Comparison of ENCODE assay signal across 8 mouse cellular contexts in genomic region chr3:89458965-89459807, GRCm38 (mm10). TPM values are rescaled to one million over a fixed set of nuclear protein-coding genes. Genes with fewer than 3 reads are reported as not detected.
DNase-seq lines count a peak whose midpoint lies in the region; ATAC-seq and TF ChIP-seq lines count a peak whose summit lies in the region.

No protein-coding gene starts in this region.

- WGBS in forebrain, embryonic 14.5 days = under 1% methylated on average over 33 of the region's 36 CpGs
- WGBS in large intestine, adult 2 months = under 1% methylated on average over 36 of the region's 36 CpGs
- WGBS in liver, embryonic 16.5 days (ENCODE audit: insufficient replicate concordance) = 1% methylated on average over 34 of the region's 36 CpGs
- WGBS in neural tube, embryonic 12.5 days = 1% methylated on average over 36 of the region's 36 CpGs
- under 1% methylated on average over 30 of the region's 36 CpGs for WGBS in stomach, postnatal 0 days

- H3K4me2 ChIP-seq in forebrain, embryonic 14.5 days (ENCODE audit: low read length) = peak overlapping the region; percentile 68
- peak overlapping the region; percentile 93 for H3K4me2 ChIP-seq in liver, embryonic 16.5 days (ENCODE audit: low read depth, low read length)
- H3K4me2 ChIP-seq in neural tube, embryonic 12.5 days (replicated peaks) = peak overlapping the region; percentile 79
- H3K4me2 ChIP-seq in stomach, postnatal 0 days (replicated peaks; ENCODE audit: low read depth) = peak overlapping the region; percentile 52

- H3K27ac ChIP-seq in forebrain, embryonic 14.5 days (ENCODE audit: low read depth, low read length) = peak overlapping the region; percentile 85
- H3K27ac ChIP-seq in liver, embryonic 16.5 days (ENCODE audit: low read length) = peak overlapping the region; percentile 79
- H3K27ac ChIP-seq in neural tube, embryonic 12.5 days = peak overlapping the region; percentile 48; the same call in 1 of the 2 replicates
- H3K27ac ChIP-seq in stomach, postnatal 0 days (replicated peaks) = peak overlapping the region; percentile 74

- H3K36me3 ChIP-seq in forebrain, embryonic 14.5 days (ENCODE audit: control insufficient read depth, insufficient read depth, low read length) = 0 out of 2 replicates have a peak, but pooled peaks cover 4% of the 10 kb centered on the region
- no peaks in the 10 kb centered on the region for H3K36me3 ChIP-seq in liver, embryonic 16.5 days (ENCODE audit: control insufficient read depth, insufficient read depth)
- peaks cover 7% of the 10 kb centered on the region; the same call in 1 of the 2 replicates for H3K36me3 ChIP-seq in neural tube, embryonic 12.5 days
- no peaks in the 10 kb centered on the region for H3K36me3 ChIP-seq in stomach, postnatal 0 days (ENCODE audit: control insufficient read depth, insufficient read depth, low read length)

- peak overlapping the region; percentile 60 for H3K4me3 ChIP-seq in forebrain, embryonic 14.5 days (ENCODE audit: low read depth, low read length)
- H3K4me3 ChIP-seq in liver, embryonic 16.5 days (ENCODE audit: low read depth, low read length) = peak overlapping the region; percentile 78
- H3K4me3 ChIP-seq in neural tube, embryonic 12.5 days = peak overlapping the region; percentile 58
- H3K4me3 ChIP-seq in stomach, postnatal 0 days (ENCODE audit: low read depth, low read length) = peak overlapping the region; percentile 45

- peak; percentile 93 for DNase-seq in ES-CJ7 (ENCODE audit: low read depth, low spot score)
- peak; percentile 94 for DNase-seq in forebrain, embryonic 14.5 days (ENCODE audit: low spot score)
- DNase-seq in heart, postnatal 14 days = peak; percentile 91 to 94
- peak; percentile 80 for DNase-seq in large intestine, adult 2 months (ENCODE audit: low read depth, low spot score)
- peak; percentile 95 for DNase-seq in stomach, postnatal 0 days (ENCODE audit: low spot score)

- intact Hi-C loops in heart, postnatal 14 days (cut with DNase I) = loop anchor here (5.0 kb wide), 1 partner anchor 228 kb away; no protein-coding TSS in a partner anchor

- peak; percentile 77 for ATAC-seq in cerebellum, adult (ENCODE audit: insufficient number of reproducible peaks, low FRiP score, low TSS enrichment)
- ATAC-seq in forebrain, embryonic 14.5 days = peak; percentile 90
- ATAC-seq in liver, embryonic 16.5 days (ENCODE audit: low read depth) = peak; percentile 88
- peak; percentile 81 for ATAC-seq in neural tube, embryonic 12.5 days (ENCODE audit: low FRiP score, low read depth)
- ATAC-seq in stomach, postnatal 0 days (ENCODE audit: low FRiP score, low TSS enrichment) = peak; percentile 92

- no peak for TF ChIP-seq EP300 in stomach, postnatal 0 days (optimal IDR thresholded peaks at IDR 0.05)

- no peaks in the 10 kb centered on the region for H3K27me3 ChIP-seq in forebrain, embryonic 14.5 days (replicated peaks; ENCODE audit: control insufficient read depth, insufficient read depth, low read length)
- H3K27me3 ChIP-seq in liver, embryonic 16.5 days (ENCODE audit: control insufficient read depth, insufficient read depth, low read depth, low read length) = no peaks in the 10 kb centered on the region
- H3K27me3 ChIP-seq in neural tube, embryonic 12.5 days (replicated peaks) = no peaks in the 10 kb centered on the region
- no peaks in the 10 kb centered on the region for H3K27me3 ChIP-seq in stomach, postnatal 0 days (ENCODE audit: control insufficient read depth, insufficient read depth, low read length)

- peak overlapping the region; percentile 86 for H3K9ac ChIP-seq in forebrain, embryonic 14.5 days (ENCODE audit: low read length)
- H3K9ac ChIP-seq in liver, embryonic 16.5 days (ENCODE audit: low read depth, low read length) = peak overlapping the region; percentile 76
- peak overlapping the region; percentile 68 for H3K9ac ChIP-seq in neural tube, embryonic 12.5 days
- H3K9ac ChIP-seq in stomach, postnatal 0 days (ENCODE audit: low read length) = peak overlapping the region; percentile 43

- peaks cover 5% of the 10 kb centered on the region; the same call in 1 of the 2 replicates for H3K4me1 ChIP-seq in forebrain, embryonic 14.5 days (ENCODE audit: control insufficient read depth, insufficient read depth, low read length)
- H3K4me1 ChIP-seq in liver, embryonic 16.5 days (ENCODE audit: control insufficient read depth, low read depth, low read length) = peaks cover 21% of the 10 kb centered on the region
- peaks cover 17% of the 10 kb centered on the region for H3K4me1 ChIP-seq in neural tube, embryonic 12.5 days
- H3K4me1 ChIP-seq in stomach, postnatal 0 days (replicated peaks; ENCODE audit: control insufficient read depth, insufficient read depth) = no peaks in the 10 kb centered on the region

- no peaks in the 10 kb centered on the region for H3K9me3 ChIP-seq in forebrain, embryonic 14.5 days (replicated peaks; ENCODE audit: control insufficient read depth, low read length)
- no peaks in the 10 kb centered on the region for H3K9me3 ChIP-seq in liver, embryonic 16.5 days (replicated peaks; ENCODE audit: control insufficient read depth, low read length)
- no peaks in the 10 kb centered on the region for H3K9me3 ChIP-seq in neural tube, embryonic 12.5 days
- no peaks in the 10 kb centered on the region for H3K9me3 ChIP-seq in stomach, postnatal 0 days (ENCODE audit: control insufficient read depth, low read length)

- no peak for TF ChIP-seq CTCF in stomach, postnatal 0 days (IDR thresholded peaks at IDR 0.05; ENCODE audit: low read depth)

RNA-seq across cellular contexts. Expression of gene Pmvk, which starts 4.8 kb away (rescaled TPM):
- polyA plus RNA-seq in forebrain, embryonic 14.5 days (2014; fragmentation: Nextera tagmentation; extraction: Ambion mirVana) = 84.4 and 90.2 TPM in 2 replicates
- 1 to 10 TPM; 8.8 to 9.2 TPM for total RNA-seq in heart, postnatal 14 days (2021)
- polyA plus RNA-seq in large intestine, adult 2 months (2012; rRNA removed) = 31.6 and 34.8 TPM in 2 replicates
- polyA plus RNA-seq in liver, embryonic 16.5 days (2015; fragmentation: Nextera tagmentation; extraction: Ambion mirVana) = 34.8 and 36.9 TPM in 2 replicates
- 81.6 and 84.1 TPM in 2 replicates for polyA plus RNA-seq in neural tube, embryonic 12.5 days (2016; fragmentation: Nextera tagmentation; extraction: Ambion mirVana)
- 49.7 and 55.0 TPM in 2 replicates for polyA plus RNA-seq in stomach, postnatal 0 days (2015; fragmentation: Nextera tagmentation; extraction: Ambion mirVana)

RNA-seq across cellular contexts. Expression of gene Pbxip1, which starts 22.7 kb away (rescaled TPM):
- polyA plus RNA-seq in forebrain, embryonic 14.5 days (2014; fragmentation: Nextera tagmentation; extraction: Ambion mirVana) = 7.7 and 8.3 TPM in 2 replicates
- total RNA-seq in heart, postnatal 14 days (2021) = 10 to 100 TPM; 51.9 to 53.1 TPM
- 44.6 and 52.7 TPM in 2 replicates for polyA plus RNA-seq in large intestine, adult 2 months (2012; rRNA removed)
- polyA plus RNA-seq in liver, embryonic 16.5 days (2015; fragmentation: Nextera tagmentation; extraction: Ambion mirVana) = 7.2 and 8.6 TPM in 2 replicates
- 15.5 and 16.8 TPM in 2 replicates for polyA plus RNA-seq in neural tube, embryonic 12.5 days (2016; fragmentation: Nextera tagmentation; extraction: Ambion mirVana)
- 48.4 and 48.6 TPM in 2 replicates for polyA plus RNA-seq in stomach, postnatal 0 days (2015; fragmentation: Nextera tagmentation; extraction: Ambion mirVana)

RNA-seq across cellular contexts. Expression of gene Pygo2, which starts 29.2 kb away (rescaled TPM):
- polyA plus RNA-seq in forebrain, embryonic 14.5 days (2014; fragmentation: Nextera tagmentation; extraction: Ambion mirVana) = 35.2 and 41.1 TPM in 2 replicates
- 10 to 100 TPM; 16.5 to 19.9 TPM for total RNA-seq in heart, postnatal 14 days (2021)
- 30.8 and 39.3 TPM in 2 replicates for polyA plus RNA-seq in large intestine, adult 2 months (2012; rRNA removed)
- 6.6 and 8.7 TPM in 2 replicates for polyA plus RNA-seq in liver, embryonic 16.5 days (2015; fragmentation: Nextera tagmentation; extraction: Ambion mirVana)
- polyA plus RNA-seq in neural tube, embryonic 12.5 days (2016; fragmentation: Nextera tagmentation; extraction: Ambion mirVana) = 55.9 and 57.3 TPM in 2 replicates
- polyA plus RNA-seq in stomach, postnatal 0 days (2015; fragmentation: Nextera tagmentation; extraction: Ambion mirVana) = 18.0 and 21.3 TPM in 2 replicates

RNA-seq across cellular contexts. Expression of gene Shc1, which starts 40.9 kb away (rescaled TPM):
- 9.9 and 11.8 TPM in 2 replicates for polyA plus RNA-seq in forebrain, embryonic 14.5 days (2014; fragmentation: Nextera tagmentation; extraction: Ambion mirVana)
- total RNA-seq in heart, postnatal 14 days (2021) = 10 to 100 TPM; 45.0 to 47.5 TPM
- polyA plus RNA-seq in large intestine, adult 2 months (2012; rRNA removed) = 60.3 and 84.0 TPM in 2 replicates
- 43.2 and 46.0 TPM in 2 replicates for polyA plus RNA-seq in liver, embryonic 16.5 days (2015; fragmentation: Nextera tagmentation; extraction: Ambion mirVana)
- 51.4 and 57.5 TPM in 2 replicates for polyA plus RNA-seq in neural tube, embryonic 12.5 days (2016; fragmentation: Nextera tagmentation; extraction: Ambion mirVana)
- polyA plus RNA-seq in stomach, postnatal 0 days (2015; fragmentation: Nextera tagmentation; extraction: Ambion mirVana) = 42.6 and 49.0 TPM in 2 replicates

RNA-seq across cellular contexts. Expression of gene Cks1b, which starts 41.0 kb away (rescaled TPM):
- 200 and 269 TPM in 2 replicates for polyA plus RNA-seq in forebrain, embryonic 14.5 days (2014; fragmentation: Nextera tagmentation; extraction: Ambion mirVana)
- 10 to 100 TPM in 1 of 2 experiments, 1 to 10 TPM in 1; 7.9 to 14.4 TPM for total RNA-seq in heart, postnatal 14 days (2021)
- polyA plus RNA-seq in large intestine, adult 2 months (2012; rRNA removed) = 37.2 and 50.9 TPM in 2 replicates
- polyA plus RNA-seq in liver, embryonic 16.5 days (2015; fragmentation: Nextera tagmentation; extraction: Ambion mirVana) = 176 and 206 TPM in 2 replicates
- 252 and 272 TPM in 2 replicates for polyA plus RNA-seq in neural tube, embryonic 12.5 days (2016; fragmentation: Nextera tagmentation; extraction: Ambion mirVana)
- polyA plus RNA-seq in stomach, postnatal 0 days (2015; fragmentation: Nextera tagmentation; extraction: Ambion mirVana) = 158 and 179 TPM in 2 replicates

Comparison
In these comparisons a context has a peak if more than half of its experiments do, and no peak if none do; other contexts are left out.
1. Peak in every context shown above with its lines: DNase-seq, ATAC-seq, H3K4me3 ChIP-seq and H3K27ac ChIP-seq.